Mouse (Mus musculus) cerebral cortex, adult 2 months (tissue): ENCODE results near the gene Olfr316.

Experiments used
- WGBS: fragments of 180-500 bp; shearing (Covaris S2); methylation state at CpG from one replicate; pipeline ENCODE4 v1.1.7; 2018; 5-methylcytosine and 5-hydroxymethylcytosine counted together

Olfr316 gene

DNA sequence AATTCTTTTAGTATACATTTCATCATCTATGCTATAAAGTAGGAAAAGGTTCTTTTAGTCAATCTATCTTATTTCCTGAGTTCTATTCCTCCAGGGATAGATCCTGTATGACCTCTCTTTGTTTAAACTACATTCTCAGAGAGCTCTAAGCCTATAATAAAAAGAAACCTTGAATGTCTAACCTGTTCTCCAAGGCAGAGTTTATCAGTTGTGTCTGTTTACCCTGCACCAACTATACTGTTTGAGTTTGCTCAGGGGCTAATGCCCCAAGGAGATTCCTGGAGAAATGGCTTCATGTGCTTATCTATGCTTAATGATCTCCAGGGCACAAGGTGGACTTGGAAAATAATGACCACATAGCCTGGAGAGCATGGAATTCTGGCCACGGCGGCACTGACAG lies 51.9 kb downstream of the Olfr316 start:
- WGBS = 74% methylated on average over 2 of the region's 2 CpGs
